Mouse (Mus musculus) lung, postnatal 0 days (tissue): ENCODE results near the gene Mypn.

Experiments used
- CTCF ChIP-seq: IDR thresholded peaks from 2 replicates; pipeline ENCODE4 v1.5.1; 2016; ENCODE audit warnings: antibody characterized with exemption, mild to moderate bottlenecking
- EP300 ChIP-seq: IDR thresholded peaks from 2 replicates; pipeline ENCODE4 v1.6.1; 2016; ENCODE audit warnings: antibody characterized with exemption, mild to moderate bottlenecking, control low read depth

DNA sequence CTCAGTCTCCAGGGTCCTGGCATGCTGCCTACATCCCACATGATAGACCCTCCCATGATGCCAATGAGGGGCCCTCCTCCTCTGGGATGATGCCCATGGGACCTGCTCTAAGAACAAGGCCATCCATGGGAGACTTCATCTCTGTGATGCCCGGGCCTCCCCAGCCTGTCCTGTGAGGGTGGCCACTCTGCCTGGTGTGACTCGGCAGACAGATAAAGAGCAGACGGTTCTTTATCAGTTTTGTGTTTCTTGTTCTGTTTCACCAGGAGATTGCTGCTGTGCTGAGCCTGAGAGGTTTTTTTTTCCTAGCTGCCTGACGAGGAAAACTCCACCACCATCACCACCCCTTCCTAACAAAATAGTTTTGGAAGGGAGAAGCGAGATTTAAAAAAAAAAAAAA, 42.5 kb downstream of the Mypn start:
- no peak for TF ChIP-seq CTCF
- no peak for TF ChIP-seq EP300
